Mouse (Mus musculus) adrenal gland, adult (tissue): Measurements from ENCODE around the gene Zkscan17.

Experiments used
- DNase-seq, 2 experiments: peaks; one replicate each; pipeline ENCODE4 v3.0.0; 2022 to 2023; ENCODE audit warnings: low spot score in 1 of 2; ENCODE audit not compliant: inconsistent age in 2 of 2

The Zkscan17 gene

DNA sequence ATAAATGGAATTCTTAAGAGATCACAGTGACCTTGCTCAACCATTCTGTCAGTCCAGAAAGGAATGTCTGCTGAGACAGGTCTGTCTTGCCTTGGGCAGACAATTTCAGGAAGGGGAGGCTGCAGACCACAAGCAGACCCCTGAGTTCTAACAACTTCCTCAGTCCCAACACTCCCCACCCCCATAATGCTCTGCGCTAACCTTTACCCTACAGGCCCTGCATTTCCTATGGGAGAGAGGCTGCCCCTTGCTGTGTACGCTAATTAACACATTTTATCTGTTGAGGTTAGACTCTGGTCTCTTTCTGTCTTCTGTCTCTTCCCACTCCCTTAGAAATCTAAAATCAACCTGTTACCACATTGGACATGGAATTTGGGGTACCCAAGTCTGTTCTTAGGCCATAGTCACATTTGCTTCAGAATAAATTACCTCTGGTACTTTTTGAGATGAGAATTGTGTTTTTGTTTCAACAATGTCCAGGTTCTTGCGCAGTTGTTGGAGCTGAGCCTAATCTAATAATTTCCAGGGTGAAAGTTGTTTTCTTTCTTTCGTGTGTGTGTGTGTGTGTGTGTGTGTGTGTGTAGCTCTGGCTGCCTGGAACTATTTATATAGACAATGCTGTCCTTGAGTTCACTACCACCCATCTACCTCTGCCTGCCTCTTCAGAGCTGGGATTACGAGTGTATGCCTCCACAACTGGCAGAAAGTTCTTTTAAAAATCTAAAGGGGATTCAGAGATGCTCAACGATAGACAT lies 6.6 kb downstream of the Zkscan17 start:
- DNase-seq, result no peak

- no peak for DNase-seq
Measured at GRCm38 (mm10) chr11:59518226-59518625, 8.3 kb downstream of the Zkscan17 start.

DNA sequence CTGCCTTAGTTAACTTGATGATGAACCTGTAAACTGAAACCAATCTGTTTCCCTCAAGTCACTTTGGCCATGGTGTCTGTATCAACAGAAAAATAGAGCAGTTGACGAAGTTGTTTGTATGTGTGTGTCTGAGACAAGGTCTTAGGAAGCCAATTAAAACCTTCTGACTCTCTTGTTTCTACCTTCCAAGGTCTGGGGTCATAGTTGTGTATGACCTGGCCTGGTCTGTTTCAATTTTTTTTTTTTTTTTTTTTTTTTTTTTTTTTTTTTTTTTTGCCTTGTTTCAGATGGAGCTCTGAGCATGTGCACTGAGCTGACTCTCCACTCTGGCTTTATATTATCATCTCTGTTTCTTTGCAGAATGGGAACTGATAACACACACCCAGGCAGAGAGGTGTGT lies 9.1 kb downstream of the Zkscan17 start:
- no peak for DNase-seq

- DNase-seq, result no peak
Measured at GRCm38 (mm10) chr11:59514789-59515188, 11.8 kb downstream of the Zkscan17 start.

DNA sequence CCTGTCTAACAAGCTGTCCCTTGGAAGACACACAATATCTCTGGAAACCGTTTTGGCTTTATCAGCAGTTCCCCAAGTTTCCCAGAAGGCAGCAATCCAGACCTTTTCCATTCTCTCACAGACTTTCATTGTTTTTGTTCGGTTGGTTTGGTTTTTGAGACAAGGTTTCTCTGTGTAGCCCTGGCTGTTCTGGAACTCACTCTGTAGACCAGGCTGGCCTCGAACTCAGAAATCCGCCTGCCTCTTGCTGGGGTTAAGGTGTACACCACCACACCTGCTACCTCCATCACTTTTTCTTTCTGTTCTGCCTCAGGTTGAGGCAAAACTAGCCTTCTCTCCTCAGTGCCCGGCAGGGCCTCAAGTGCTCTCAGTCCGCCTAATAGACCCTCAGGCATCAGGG lies 12.2 kb downstream of the Zkscan17 start:
- no peak for DNase-seq

GRCm38 (mm10) chr11:59513556-59513955 lies 13.0 kb downstream of the Zkscan17 start:
- DNase-seq, result no peak

DNA sequence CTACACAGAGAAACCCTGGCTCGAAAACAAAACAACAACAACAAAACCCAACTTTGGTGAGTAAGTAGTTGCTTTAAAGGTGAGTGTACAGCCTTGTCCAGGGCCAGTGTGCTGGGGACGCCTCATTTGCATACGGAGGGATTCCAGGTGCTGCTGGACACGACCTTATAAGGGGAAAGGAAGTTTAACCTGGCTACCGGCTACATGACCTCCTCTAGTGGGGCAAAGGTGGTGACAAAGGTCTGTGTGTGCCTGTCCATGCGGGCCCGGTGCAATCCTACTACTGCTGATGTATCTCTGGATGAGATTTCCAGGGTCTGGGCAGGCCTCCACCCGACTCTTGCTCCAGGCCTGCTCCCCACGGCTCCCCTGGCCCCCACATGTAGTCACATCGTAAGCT lies 13.8 kb downstream of the Zkscan17 start:
- no peak for DNase-seq

DNA sequence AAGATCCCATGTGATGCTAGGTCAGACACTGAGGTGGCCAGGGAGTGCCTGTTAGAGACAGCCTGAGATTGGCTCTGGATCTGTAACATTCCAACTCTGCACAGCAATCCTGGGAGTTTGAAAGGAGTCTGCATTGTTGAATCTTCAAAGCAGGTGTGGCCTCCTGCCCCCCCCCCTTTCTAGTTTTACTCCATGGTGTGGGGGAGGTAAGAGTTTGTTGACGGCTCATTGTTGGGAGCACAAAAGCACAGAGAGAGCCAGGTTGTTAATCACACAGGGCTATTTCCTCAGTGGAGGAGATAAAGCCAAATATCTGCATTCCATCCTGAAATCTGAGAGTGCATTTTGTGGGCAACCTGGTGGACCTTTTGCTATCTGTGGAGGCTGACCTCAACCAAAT lies 15.0 kb downstream of the Zkscan17 start:
- no peak for DNase-seq

- DNase-seq, result no peak
Measured at GRCm38 (mm10) chr11:59506713-59507074, 19.9 kb downstream of the Zkscan17 start.

- peak; percentile 93 to 96 for DNase-seq
Measured at GRCm38 (mm10) chr11:59505839-59506712, 20.5 kb downstream of the Zkscan17 start.

- peak; percentile 65 to 87 for DNase-seq
Measured at GRCm38 (mm10) chr11:59505351-59505838, 21.2 kb downstream of the Zkscan17 start.

DNA sequence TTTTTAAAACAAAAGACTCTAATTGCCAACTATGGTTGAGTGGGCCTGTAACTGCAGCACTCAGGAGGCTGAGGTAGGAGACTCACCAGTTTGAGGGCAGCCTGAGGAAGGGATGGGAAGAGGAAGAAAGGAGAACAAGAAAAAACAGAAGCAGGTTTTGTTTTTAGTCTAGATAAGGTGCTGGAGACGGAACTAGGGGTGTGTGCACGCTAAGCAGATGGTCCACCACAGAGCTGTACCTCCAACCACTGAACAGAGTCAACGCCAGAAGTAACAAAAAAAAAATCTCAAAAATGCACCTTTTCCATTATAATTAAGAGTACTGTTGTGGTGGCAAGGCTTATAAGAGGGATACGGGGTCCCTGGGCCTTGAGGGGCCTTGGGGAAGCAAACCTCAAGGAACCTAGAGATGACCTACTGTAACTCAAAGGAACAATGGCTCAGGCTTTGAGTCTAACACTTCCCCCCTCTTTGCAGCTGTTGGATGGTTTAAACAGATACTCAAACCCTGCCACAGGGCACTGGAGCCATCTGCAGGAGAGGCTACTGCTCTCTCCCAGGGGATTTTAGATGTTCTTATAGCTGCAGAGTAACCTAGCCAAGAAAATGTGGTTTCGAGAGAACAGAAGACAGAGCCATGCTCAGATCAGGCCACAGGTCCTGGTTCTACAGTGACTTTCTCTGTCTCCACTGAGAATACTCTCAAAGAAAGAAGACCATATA lies 24.4 kb downstream of the Zkscan17 start:
- DNase-seq, result no peak

GRCm38 (mm10) chr11:59497747-59498146 lies 28.8 kb downstream of the Zkscan17 start:
- no peak for DNase-seq

GRCm38 (mm10) chr11:59496672-59497310 lies 29.8 kb downstream of the Zkscan17 start:
- DNase-seq, result no peak

GRCm38 (mm10) chr11:59486222-59486621 lies 40.3 kb downstream of the Zkscan17 start:
- DNase-seq, result peak in 1 of 2 experiments; percentile 25

DNA sequence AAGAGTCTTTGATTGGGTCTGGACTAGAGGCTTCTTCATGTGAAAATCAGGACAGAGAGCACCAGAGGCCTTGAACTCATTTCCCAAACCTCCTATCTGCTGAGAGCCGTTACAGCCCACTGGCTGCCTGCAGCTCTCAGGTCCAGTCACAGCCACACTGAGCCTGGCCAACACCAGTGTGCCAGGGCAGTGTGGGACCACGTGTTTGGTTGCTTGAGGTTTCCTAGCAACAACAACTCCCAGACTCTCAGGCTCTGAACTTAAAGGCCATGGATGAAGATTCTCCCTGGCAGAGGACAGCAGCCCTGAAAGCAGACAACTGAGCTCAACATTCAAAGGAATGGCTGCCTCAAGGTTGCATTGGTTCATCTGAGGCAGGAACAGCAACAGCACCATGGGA lies 40.9 kb downstream of the Zkscan17 start:
- peak; percentile 54 to 77 for DNase-seq

- peak; percentile 31 to 84 for DNase-seq
Measured at GRCm38 (mm10) chr11:59483212-59483611, 43.3 kb downstream of the Zkscan17 start.

GRCm38 (mm10) chr11:59477240-59477639 lies 49.3 kb downstream of the Zkscan17 start:
- DNase-seq, result no peak

GRCm38 (mm10) chr11:59472326-59472677 lies 54.2 kb downstream of the Zkscan17 start, which contains the start of gene Zfp867:
Gene Zfp867, minus strand, starts transcription at chr11:59472474.
- peak; percentile 90 to 96 for DNase-seq

DNA sequence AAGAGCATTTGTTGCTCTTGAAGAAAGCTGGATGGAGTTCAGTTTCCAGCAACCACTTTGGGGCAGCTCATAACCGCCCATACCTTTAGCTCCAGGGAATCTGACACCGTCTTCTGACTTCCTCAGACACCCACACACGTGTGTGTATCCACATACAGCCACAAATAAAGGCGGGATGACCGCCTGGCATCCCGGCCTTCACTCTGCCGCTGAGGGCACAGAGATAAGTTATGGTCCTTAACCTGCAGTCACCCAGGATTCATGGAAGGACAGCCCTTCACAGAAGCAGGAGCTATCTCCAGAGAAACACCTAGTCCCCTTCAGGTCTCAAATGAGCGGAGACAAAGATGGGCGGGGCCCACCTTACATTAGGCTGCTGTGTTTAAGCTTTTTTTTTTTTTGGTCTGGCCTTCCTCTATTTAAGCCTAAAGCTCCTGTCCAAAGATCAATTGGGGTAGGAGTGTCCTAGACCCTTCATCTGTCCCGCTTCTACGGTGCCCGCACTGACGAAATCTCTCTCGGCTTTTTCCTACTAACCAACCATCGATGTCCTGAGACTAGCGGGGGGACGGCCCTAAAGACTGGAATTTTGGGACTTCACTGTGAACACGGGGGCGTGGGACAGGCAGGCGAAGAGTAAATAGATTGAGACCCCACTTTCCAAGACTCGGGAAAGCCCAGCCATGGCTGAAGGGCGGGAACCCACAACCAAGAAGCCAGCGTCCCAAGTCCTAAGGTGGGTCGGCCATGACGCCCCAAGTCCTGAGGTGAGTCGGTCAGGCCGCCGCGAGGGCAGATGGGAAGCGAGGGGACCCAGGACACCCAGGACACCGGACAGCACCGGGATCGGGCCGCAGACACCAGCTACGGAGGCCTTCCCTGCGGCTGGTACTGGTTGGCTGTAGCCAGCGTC lies 54.9 kb downstream of the Zkscan17 start:
- peak in 1 of 2 experiments; percentile 52 for DNase-seq
